Comparison of ENCODE assay signal across 8 mouse cellular contexts in genomic region chr9:46013616-46014015, GRCm38 (mm10). TPM values are rescaled to one million over a fixed set of nuclear protein-coding genes. Genes with fewer than 3 reads are reported as not detected.
DNase-seq lines count a peak whose midpoint lies in the region; ATAC-seq and TF ChIP-seq lines count a peak whose summit lies in the region.

No protein-coding gene starts in this region.

- TF ChIP-seq EP300 in liver, embryonic 14.5 days (IDR thresholded peaks at IDR 0.05; ENCODE audit: low read depth) = no peak

- H3K9me3 ChIP-seq in E14TG2a.4 (ENCODE audit: low read length) = no peaks in the 10 kb centered on the region
- H3K9me3 ChIP-seq in forebrain, embryonic 15.5 days = no peaks in the 10 kb centered on the region
- no peaks in the 10 kb centered on the region for H3K9me3 ChIP-seq in liver, embryonic 14.5 days (ENCODE audit: control insufficient read depth, low read length)

- no peaks in the 10 kb centered on the region for H3K27me3 ChIP-seq in E14TG2a.4 (ENCODE audit: insufficient read depth, low read length)
- no peaks in the 10 kb centered on the region for H3K27me3 ChIP-seq in forebrain, embryonic 15.5 days
- no peaks in the 10 kb centered on the region for H3K27me3 ChIP-seq in liver, embryonic 14.5 days (ENCODE audit: control insufficient read depth, insufficient read depth, low read length)

- WGBS in forebrain, embryonic 15.5 days = 3% methylated on average over 5 of the region's 5 CpGs
- WGBS in liver, embryonic 14.5 days (ENCODE audit: insufficient replicate concordance) = under 1% methylated on average over 5 of the region's 5 CpGs

- ATAC-seq in forebrain, embryonic 15.5 days (replicated peaks) = no peak
- no peak for ATAC-seq in liver, embryonic 14.5 days (ENCODE audit: insufficient read depth)
- ATAC-seq in granulocyte monocyte progenitor cell, adult 5-6 weeks (replicated peaks; ENCODE audit: poor library complexity, severe bottlenecking) = no peak

- H3K27ac ChIP-seq in gastrocnemius, adult 2 months = peak overlapping the region; percentile 99
- peak overlapping the region; percentile 80 for H3K27ac ChIP-seq in forebrain, embryonic 15.5 days (replicated peaks)
- H3K27ac ChIP-seq in liver, embryonic 14.5 days = peak overlapping the region; percentile 36

- peaks cover 79% of the 10 kb centered on the region for H3K4me1 ChIP-seq in E14TG2a.4 (replicated peaks; ENCODE audit: low read depth, low read length)
- peaks cover 44% of the 10 kb centered on the region for H3K4me1 ChIP-seq in forebrain, embryonic 15.5 days
- H3K4me1 ChIP-seq in liver, embryonic 14.5 days (replicated peaks; ENCODE audit: control insufficient read depth in 2 of 2, insufficient read depth in 2 of 2, low read length in 1 of 2) = peaks cover 16 to 40% of the 10 kb centered on the region in 2 experiments

- peak overlapping the region; percentile 82 for H3K9ac ChIP-seq in forebrain, embryonic 15.5 days (replicated peaks)
- peak overlapping the region; percentile 85 for H3K9ac ChIP-seq in liver, embryonic 14.5 days (replicated peaks)

- TF ChIP-seq CTCF in gastrocnemius, adult 2 months (IDR thresholded peaks at IDR 0.05) = no peak
- no peak for TF ChIP-seq CTCF in E14TG2a.4 (conservative IDR thresholded peaks at IDR 0.05; ENCODE audit: low read length)
- TF ChIP-seq CTCF in liver, embryonic 14.5 days (IDR thresholded peaks at IDR 0.05; ENCODE audit: low read depth) = no peak

- intact Hi-C loops in gastrocnemius, adult 2 months (cut with DNase I) = loop anchor here (5.0 kb wide), 1 partner anchor 69 kb away; no protein-coding TSS in a partner anchor

- no peak for DNase-seq in gastrocnemius, adult 2 months
- no peak for DNase-seq in gastrocnemius, postnatal 25 days
- DNase-seq in liver, embryonic 14.5 days (ENCODE audit: low read depth in 3 of 3, low spot score in 3 of 3) = no peak
- DNase-seq in adrenal gland, postnatal 14 days = no peak
- DNase-seq in left cerebral cortex, adult 9 months (ENCODE audit: low spot score in 2 of 2) = no peak

- H3K36me3 ChIP-seq in E14TG2a.4 (ENCODE audit: insufficient read depth, low read length) = peaks cover 6% of the 10 kb centered on the region
- H3K36me3 ChIP-seq in forebrain, embryonic 15.5 days = no peaks in the 10 kb centered on the region
- H3K36me3 ChIP-seq in liver, embryonic 14.5 days (replicated peaks; ENCODE audit: control insufficient read depth, insufficient read depth, low read depth) = no peaks in the 10 kb centered on the region

- peak overlapping the region; percentile 100 for H3K4me3 ChIP-seq in gastrocnemius, adult 2 months
- peak overlapping the region; percentile 97 for H3K4me3 ChIP-seq in E14TG2a.4 (replicated peaks; ENCODE audit: low read length)
- peak overlapping the region; percentile 76 for H3K4me3 ChIP-seq in forebrain, embryonic 15.5 days
- peak overlapping the region; percentile 72 to 82 for H3K4me3 ChIP-seq in liver, embryonic 14.5 days (ENCODE audit: insufficient read depth in 1 of 2, low read depth in 2 of 2, low read length in 2 of 2)

- peak overlapping the region; percentile 73 for H3K4me2 ChIP-seq in forebrain, embryonic 15.5 days (replicated peaks)
- peak overlapping the region; percentile 78 for H3K4me2 ChIP-seq in liver, embryonic 14.5 days (ENCODE audit: low read depth)

RNA-seq across cellular contexts. Expression of gene Sik3, which starts 1.0 kb away (rescaled TPM):
- total RNA-seq in gastrocnemius, adult 2 months (2021) = 10 to 100 TPM; 38.0 to 41.1 TPM
- 10 to 100 TPM; 34.7 to 38.9 TPM for total RNA-seq in gastrocnemius, postnatal 25 days (2021)
- polyA plus RNA-seq in forebrain, embryonic 15.5 days (2015; fragmentation: Nextera tagmentation; extraction: Ambion mirVana) = 7.8 and 9.2 TPM in 2 replicates
- polyA plus RNA-seq in liver, embryonic 14.5 days (2012; rRNA removed) = 3.0 and 4.1 TPM in 2 replicates
- polyA plus RNA-seq in liver, embryonic 14.5 days (2014; fragmentation: Nextera tagmentation; extraction: Ambion mirVana) = 2.1 and 2.4 TPM in 2 replicates
- 35.8 and 59.8 TPM in 2 replicates for total RNA-seq in granulocyte monocyte progenitor cell, adult 5-6 weeks (2014; fragmentation: Nextera tagmentation)
- total RNA-seq in granulocyte monocyte progenitor cell, adult 5-6 weeks (2017) = 12.7 and 16.5 TPM in 2 replicates
- total RNA-seq in adrenal gland, postnatal 14 days (2021) = 53.9 and 56.6 TPM in 2 replicates

RNA-seq across cellular contexts. Expression of gene Pafah1b2, which starts 1.1 kb away (rescaled TPM):
- 10 to 100 TPM; 28.0 to 29.5 TPM for total RNA-seq in gastrocnemius, adult 2 months (2021)
- total RNA-seq in gastrocnemius, postnatal 25 days (2021) = 10 to 100 TPM; 27.8 to 32.2 TPM
- 284 and 289 TPM in 2 replicates for polyA plus RNA-seq in forebrain, embryonic 15.5 days (2015; fragmentation: Nextera tagmentation; extraction: Ambion mirVana)
- polyA plus RNA-seq in liver, embryonic 14.5 days (2012; rRNA removed) = 13.2 and 23.1 TPM in 2 replicates
- polyA plus RNA-seq in liver, embryonic 14.5 days (2014; fragmentation: Nextera tagmentation; extraction: Ambion mirVana) = 59.6 and 65.6 TPM in 2 replicates
- total RNA-seq in granulocyte monocyte progenitor cell, adult 5-6 weeks (2014; fragmentation: Nextera tagmentation) = 30.6 and 32.3 TPM in 2 replicates
- 88.9 and 95.7 TPM in 2 replicates for total RNA-seq in granulocyte monocyte progenitor cell, adult 5-6 weeks (2017)
- total RNA-seq in adrenal gland, postnatal 14 days (2021) = 132 and 135 TPM in 2 replicates

RNA-seq across cellular contexts. Expression of gene Sidt2, which starts 58.6 kb away (rescaled TPM):
- 10 to 100 TPM; 66.2 to 72.2 TPM for total RNA-seq in gastrocnemius, adult 2 months (2021)
- total RNA-seq in gastrocnemius, postnatal 25 days (2021) = 10 to 100 TPM; 67.9 to 70.2 TPM
- polyA plus RNA-seq in forebrain, embryonic 15.5 days (2015; fragmentation: Nextera tagmentation; extraction: Ambion mirVana) = 37.2 and 37.6 TPM in 2 replicates
- 20.4 and 26.8 TPM in 2 replicates for polyA plus RNA-seq in liver, embryonic 14.5 days (2012; rRNA removed)
- polyA plus RNA-seq in liver, embryonic 14.5 days (2014; fragmentation: Nextera tagmentation; extraction: Ambion mirVana) = 11.6 and 16.5 TPM in 2 replicates
- 31.0 and 57.9 TPM in 2 replicates for total RNA-seq in granulocyte monocyte progenitor cell, adult 5-6 weeks (2014; fragmentation: Nextera tagmentation)
- total RNA-seq in granulocyte monocyte progenitor cell, adult 5-6 weeks (2017) = 18.7 and 29.3 TPM in 2 replicates
- total RNA-seq in adrenal gland, postnatal 14 days (2021) = 177 and 178 TPM in 2 replicates

Comparison
In these comparisons a context has a peak if more than half of its experiments do, and no peak if none do; other contexts are left out.
1. H3K27ac ChIP-seq: peak in every context shown above with its lines; median percentile 99 in gastrocnemius, adult 2 months; 80 in forebrain, embryonic 15.5 days; 36 in liver, embryonic 14.5 days.